Mouse (Mus musculus): ENCODE results near the gene Pcdh9.
"Not testable (repeated sequence)": the region's sequence is repeated elsewhere in the genome, so short reads cannot be mapped to it uniquely, and the experiment has no call there.

Gene Pcdh9

DNA sequence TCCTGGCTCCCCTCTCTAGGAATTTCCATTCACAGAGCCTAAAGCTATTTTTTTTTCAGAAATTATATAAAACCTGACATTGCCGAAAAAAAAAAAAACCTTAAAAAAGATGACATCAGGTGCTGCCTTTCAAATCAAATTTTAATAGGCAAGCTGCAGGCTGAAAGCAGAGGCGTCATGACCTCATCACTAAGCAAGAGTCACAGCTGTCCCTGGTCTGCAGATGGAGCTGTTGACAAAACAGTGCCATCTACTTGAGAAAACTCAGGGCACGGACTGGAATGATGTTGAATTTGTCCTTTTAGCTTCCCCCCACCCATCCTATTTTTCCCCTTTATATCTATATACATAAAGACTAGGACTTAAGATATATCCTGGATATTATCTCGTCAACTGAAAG is 509.3 kb downstream of the Pcdh9 start:
- in situ Hi-C loops (cut with MboI, MseI) = no loop called here

DNA sequence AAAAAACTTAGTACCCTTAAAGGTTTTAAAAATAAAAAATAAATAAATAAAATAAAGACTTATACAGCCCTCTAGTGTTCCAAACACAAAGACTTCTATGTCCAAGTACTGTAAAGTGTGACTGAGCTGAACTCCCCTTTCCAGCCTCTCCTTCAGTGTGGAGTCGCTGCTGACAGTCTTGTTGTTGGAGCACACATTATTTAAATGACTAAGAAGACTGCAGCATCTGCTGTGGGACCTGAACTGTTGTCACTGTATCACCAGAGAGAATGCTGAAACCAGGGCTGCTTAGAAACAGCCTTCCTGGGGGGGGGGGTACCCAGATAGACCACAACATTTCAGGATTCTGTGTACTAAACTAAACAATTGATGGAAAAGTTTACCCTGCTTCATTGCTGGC is 509.7 kb downstream of the Pcdh9 start:
- in situ Hi-C loops (cut with MboI, MseI) = no loop called here

DNA sequence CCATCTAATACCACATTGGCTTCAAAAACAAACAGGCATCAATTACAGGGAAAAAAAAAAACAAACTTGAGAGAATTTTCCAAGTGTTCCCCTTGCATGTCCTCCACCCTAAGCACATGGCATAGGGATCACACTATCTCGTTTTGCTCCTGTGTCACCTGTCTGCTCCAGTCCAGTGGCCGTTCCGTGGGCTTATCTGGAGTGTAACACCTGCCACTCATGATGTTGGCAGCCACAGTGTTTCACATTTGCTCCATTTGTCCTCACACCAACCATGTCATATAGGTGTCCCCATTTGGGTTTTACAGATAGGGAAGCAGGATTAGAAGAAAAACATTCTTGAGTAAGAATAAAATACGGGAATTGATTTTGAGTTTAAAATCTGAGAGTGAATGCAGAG is 514.3 kb downstream of the Pcdh9 start:
- in situ Hi-C loops (cut with MboI, MseI) = loop anchor here (10.0 kb wide), 1 partner anchor 521 kb away; no protein-coding TSS in a partner anchor

DNA sequence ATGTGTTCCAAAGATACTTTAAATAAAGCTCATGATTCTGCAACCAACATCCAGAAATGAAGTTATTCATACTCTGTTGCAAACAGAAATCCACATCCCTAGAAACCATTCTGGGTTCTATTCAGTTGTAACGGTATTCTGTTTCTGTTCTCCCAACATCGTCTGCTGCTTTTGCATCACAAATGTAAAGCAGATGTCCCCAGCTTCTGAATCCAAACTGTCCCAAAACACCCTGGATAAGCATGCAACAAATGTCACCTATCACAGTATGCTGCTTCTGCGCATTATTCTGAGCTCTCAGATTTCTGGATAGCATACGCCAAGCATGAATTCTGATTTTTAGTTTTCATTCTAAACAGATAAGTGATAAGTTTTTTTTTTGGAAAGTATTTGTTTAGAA is 516.3 kb downstream of the Pcdh9 start:
- in situ Hi-C loops (cut with MboI, MseI) = loop anchor here (10.0 kb wide), 1 partner anchor 519 kb away; no protein-coding TSS in a partner anchor

DNA sequence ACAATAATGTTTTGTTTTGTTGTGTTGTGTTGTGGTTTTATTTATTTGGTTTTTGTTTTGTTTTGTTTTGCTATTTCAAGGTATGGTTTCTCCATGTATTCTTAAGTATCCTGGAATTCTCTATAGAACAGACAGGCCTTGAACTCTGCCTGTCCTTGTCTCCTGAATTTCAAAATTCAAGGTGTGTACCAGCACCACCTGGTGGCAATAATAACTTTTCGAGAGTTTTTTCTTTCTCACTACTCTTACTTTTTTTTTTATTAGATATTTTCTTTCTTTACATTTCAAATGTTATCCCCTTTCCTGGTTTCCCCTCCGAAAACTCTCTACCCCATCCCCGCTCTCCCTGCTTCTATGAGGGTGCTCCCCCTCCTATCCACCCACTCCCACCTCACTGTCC is 536.3 kb downstream of the Pcdh9 start:
- in situ Hi-C loops (cut with MboI, MseI) = no loop called here

DNA sequence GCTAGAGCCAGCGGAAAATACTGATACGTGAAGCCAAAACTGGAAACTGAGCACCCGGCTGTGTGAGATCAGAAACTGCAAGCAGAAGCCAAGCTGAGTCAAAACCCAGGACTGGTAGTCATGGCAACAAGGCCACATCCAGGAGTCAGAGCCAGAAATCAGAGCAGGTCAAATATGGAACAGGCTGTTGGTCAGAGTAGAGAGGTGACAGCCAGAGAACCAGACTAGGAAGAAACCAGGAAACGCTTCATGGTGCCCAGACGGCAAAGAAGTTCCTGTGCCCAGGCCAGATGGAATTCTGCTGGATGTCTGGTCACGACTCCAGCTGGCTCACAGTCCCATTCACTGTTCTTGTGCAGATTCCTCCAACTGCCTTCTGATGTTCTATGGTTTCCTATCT is 539.6 kb downstream of the Pcdh9 start:
- in situ Hi-C loops (cut with MboI, MseI) = no loop called here

DNA sequence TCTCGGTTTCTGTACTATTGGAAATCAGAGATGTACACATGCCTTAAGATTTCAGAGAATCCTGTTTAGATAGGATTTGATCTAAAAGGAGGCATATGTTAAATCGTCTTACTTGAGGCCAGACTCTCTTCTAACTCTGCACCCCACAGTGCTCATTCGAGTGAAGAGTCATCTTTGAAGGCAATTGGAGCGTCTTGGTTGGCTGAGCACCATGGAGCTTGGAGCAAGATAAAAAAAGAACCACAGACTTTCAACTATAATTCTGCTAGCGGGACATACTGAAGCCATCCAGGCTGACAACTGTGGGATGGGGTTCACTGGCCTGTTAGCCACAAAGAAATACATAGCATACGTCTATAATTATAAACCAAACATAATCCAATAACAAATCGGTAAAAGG is 541.3 kb downstream of the Pcdh9 start:
- in situ Hi-C loops (cut with MboI, MseI) = no loop called here

DNA sequence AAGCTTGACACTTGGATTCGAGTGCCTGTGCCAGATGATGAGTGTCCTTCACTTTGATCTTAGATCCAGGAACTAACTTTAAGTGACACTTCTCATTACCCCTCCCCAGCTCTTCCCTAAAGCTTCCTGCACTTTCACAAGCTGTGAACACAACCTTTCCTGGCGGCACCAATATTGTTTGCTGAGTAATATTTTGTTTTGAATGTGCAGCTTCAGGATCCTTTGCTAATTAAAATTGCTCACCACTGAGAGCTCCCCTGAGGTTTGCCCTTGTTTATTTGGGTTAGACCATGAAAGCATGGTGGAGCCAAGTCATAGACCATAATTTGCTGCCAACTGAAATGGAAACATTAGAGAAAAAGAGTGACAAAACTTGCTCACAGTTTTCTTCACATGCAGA is 543.4 kb downstream of the Pcdh9 start:
- in situ Hi-C loops (cut with MboI, MseI) = no loop called here

DNA sequence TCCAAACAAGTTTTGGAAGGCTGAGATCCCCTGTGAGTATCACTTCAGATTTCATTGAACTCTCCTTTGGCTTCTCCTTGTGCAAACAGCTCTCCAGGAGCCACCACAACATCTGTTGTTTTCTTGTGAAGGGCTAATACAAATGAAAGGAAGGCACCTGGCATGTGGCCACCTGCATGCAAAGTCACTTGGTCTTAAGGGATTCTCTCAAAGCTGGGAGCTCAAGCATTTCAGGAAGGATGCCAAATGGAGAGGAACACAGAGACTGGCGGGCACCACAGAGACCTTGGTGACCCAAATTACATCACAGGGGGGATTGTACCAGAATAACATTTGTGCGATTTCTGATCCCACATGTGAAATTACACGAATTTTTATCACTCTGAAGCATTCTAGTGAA is 547.7 kb downstream of the Pcdh9 start:
- in situ Hi-C loops (cut with MboI, MseI) = no loop called here

DNA sequence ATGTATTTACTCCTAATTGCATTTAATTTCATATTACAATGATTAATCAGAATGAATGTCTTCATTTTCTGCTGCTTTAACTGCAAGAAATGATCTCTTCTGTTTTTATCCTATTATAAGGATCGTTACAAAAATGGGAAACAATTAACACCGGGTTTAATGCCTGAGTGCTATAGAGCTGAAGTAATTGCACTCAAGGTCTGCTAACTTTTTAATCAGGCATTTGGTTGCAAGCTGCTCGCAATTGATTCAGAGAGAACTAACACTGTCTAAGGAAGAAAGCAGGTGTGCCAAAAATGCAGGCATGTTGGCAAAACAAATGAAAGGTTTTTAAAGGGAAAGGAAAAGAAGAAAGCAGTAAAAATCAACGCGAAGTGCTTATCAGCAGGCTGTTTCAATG is 549.1 kb downstream of the Pcdh9 start:
- in situ Hi-C loops (cut with MboI, MseI) = no loop called here

DNA sequence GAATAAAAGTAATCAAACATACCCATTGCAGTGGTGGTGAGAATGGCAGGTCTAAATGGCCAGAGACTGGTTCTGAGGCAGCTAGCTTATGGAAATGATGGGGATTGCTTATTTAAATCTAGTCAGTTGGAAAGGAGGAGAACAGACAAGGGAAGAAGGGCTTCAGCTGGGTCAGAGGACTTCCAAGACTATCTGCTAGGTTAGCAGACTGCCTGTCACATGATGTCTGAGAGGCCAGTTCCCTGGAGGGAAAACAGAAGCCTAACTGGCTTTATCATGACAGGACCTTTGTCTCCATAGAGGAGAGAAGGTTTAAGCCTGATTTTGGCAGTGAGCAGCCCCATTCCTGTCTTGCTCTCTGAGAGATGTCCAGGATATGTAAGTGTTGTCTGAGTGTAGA is 561.2 kb downstream of the Pcdh9 start:
- in situ Hi-C loops (cut with MboI, MseI) = no loop called here

DNA sequence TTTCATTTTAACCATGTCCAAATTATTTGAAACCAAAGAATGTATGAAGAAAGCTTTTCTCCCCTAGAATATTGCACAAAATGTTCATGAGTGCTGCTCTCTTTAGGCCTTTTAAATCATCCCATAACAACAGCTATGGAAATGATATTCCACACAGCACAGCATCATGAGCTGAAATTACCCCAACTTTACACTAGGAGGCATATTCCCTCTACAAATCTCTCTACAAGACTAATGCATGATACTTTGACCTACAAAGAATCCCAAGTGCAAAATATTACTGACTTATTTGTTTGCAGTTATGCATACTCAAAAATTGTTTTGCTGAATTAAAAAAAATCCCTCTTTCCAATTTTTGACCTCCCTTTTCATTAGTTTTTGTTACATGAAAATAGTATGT is 573.1 kb downstream of the Pcdh9 start:
- in situ Hi-C loops (cut with MboI, MseI) = no loop called here

DNA sequence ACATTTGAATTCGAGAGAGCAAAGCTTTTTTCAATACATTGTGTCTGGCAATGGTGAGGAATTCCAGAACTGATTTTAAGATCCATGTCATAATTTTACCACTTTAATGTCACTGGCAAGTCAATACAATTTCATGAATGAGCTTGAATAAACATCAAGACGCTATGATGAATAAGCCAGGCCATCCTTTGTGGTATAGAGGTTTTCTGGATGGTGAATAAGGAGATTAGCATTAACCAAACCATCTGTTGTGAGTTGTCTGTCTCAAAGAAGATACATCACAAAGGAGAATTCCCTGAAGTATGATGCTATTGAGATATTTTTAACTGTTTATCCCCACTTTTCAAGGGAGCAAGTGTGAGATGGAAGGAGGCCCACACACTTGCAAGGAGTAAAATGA is 602.1 kb downstream of the Pcdh9 start:
- in situ Hi-C loops (cut with MboI, MseI) = no loop called here

DNA sequence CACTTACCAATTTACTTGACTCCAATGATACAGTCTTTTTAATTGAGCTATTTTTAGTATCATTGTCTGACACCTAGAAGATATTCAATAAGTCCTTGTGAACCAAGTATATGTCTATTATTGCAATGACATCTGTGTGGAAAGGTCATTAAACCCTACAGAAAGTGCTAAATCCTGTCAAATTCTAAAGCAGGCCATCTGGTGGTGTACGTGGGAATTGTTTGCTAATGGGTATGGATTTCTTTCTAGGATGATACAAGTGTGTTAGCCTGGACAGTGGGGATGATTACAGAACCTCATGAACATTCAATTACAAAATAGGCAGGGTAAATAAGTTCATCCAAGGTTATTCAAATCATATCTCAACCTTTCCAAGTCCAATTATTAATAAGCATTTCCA is 602.8 kb downstream of the Pcdh9 start:
- in situ Hi-C loops (cut with MboI, MseI) = no loop called here

DNA sequence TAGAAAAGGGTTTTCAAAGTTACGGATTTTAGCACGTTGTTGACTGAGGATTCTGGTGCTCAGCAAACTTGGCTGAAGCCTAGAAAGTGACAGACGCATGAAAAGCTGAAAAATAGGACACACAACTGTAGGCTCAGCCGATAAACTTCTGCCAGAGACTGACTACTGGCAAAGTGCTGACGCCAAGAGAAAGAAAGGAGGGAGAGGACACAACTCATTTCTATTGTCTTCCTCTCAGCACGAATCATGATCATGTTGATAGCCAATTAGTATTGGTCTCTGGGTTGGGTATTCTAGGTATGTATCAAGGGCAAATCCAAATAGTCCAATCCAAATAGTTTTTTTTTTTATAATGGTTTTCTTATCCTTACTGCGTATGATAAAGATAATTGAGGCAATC is 605.3 kb downstream of the Pcdh9 start:
- in situ Hi-C loops (cut with MboI, MseI) = no loop called here

DNA sequence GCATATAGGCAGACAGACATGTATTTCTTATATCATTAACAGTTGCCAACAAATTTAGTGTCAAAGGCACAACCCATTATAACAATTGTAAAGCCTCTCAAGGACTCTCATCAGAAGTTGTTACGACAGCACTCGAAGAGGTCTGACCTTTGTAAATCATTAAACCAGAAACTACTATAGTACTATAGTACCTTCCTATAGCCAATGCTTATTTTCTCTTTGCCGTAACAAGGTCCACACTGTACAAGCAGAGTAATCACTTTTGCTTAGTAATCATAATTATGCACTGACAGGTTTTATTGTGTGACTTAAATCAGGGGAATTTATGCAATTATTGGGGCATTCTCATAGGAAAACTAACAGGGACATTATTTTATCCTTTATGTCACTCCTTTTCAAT is 606.5 kb downstream of the Pcdh9 start:
- in situ Hi-C loops (cut with MboI, MseI) = no loop called here

DNA sequence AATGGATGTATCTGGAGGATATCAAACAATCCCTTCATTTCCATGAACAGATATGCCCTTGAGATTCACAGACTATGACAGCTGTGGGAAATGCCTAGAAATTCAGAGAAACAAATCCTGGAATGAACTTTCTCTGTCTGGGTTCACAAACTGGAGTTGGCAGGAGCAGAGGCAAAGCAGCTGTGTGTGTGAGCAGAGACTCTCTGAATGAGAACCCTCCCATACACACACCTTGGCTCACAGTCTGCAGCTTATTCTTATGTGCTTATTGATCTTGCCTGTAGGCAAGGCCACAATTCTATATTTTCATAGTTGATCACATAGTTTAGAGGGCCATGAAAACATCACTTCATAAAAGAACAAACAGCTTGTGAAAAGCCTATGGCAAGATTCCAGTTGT is 614.8 kb downstream of the Pcdh9 start:
- in situ Hi-C loops (cut with MboI, MseI) = no loop called here

DNA sequence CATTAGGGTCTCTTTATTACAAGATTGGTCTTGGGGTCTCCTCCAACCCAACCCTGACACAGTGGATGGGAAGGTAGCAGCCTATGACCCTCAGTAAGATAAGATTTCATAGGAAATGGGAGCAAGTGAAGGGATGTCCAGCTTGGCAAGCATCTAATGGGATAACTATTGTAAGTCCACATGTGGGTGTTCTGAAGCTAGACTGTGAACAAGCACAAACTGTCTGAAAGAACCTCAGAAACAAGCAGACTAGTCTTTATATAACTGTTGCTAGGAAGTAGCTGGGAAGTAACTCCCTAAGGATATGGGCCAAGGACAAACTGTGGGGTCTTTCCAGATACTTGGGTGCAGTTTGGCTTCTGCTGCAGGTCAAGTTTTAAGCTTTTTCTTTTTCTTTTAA is 615.7 kb downstream of the Pcdh9 start:
- in situ Hi-C loops (cut with MboI, MseI) = no loop called here

DNA sequence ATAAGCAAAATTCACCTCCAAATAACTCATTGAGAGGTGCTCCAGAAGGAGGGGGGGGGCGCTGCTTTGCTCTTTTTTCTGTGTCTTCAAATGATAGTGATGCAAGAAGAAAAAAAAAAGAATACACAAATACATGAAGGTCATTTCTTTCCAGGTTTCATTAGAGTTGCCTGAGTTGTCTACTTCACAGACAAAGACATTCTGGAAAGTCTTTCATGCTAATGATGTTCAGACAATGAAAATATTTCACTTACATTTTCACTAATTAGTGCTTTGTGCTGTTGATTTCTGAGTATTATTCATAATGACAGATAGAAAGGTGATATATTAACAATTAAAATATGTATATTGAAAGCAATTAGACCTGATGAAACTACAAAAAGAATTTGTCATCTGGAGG is 637.1 kb downstream of the Pcdh9 start:
- in situ Hi-C loops (cut with MboI, MseI) = no loop called here

DNA sequence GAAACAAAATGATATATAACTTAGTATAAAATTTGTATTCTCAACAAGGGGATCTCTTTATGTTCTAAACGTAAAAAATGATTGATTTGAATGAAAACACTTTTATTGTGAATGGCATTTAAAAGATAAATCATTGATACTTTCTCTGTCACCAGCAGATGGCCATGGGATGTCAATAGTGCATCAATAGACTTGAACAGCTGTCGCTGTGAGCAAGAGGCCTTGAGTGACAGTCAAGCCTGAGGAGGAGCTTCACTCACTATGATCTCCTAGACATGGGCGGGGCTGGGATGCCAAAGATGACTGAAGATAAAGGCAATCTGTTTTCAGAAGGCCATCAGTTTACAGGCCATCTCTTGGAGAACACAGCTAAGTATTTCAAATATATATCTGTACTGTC is 650.2 kb downstream of the Pcdh9 start:
- in situ Hi-C loops (cut with MboI, MseI) = no loop called here

DNA sequence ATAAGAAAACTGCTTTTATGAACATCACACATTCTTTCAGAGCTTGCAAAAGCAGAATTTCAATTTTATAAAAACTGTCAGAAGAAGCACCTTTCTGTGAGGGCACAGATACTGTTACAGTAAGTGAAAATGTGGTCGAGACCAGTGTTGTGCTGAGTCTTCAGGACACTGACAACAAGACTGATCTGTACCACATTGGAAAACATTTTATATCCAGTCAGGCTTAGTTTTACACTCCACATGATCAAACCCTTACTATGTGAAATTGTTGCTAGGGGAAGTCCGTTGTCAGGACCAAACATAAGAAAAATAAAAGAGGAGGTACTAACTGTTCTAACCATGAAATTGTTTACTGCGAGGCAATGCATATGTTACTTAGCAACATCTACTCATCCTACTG is 656.1 kb downstream of the Pcdh9 start:
- in situ Hi-C loops (cut with MboI, MseI) = no loop called here

DNA sequence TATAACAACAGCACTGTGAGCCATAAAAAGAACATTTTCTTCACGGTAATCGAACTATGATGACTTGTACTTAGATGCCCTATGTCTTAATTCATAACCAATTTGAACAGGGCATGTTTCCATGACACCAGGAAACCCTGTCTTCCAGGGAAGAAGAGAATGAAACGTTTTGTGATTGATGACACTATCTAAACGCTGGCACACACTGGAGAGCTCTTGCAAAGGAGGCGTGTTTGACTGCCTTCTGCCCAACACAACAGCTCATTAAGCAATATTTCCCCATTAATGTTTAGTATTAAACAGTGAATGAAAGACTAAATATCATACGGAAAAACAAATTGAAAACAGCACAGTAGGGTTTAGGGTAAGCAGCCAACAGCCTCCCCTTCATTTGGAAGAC is 656.9 kb downstream of the Pcdh9 start:
- in situ Hi-C loops (cut with MboI, MseI) = no loop called here

DNA sequence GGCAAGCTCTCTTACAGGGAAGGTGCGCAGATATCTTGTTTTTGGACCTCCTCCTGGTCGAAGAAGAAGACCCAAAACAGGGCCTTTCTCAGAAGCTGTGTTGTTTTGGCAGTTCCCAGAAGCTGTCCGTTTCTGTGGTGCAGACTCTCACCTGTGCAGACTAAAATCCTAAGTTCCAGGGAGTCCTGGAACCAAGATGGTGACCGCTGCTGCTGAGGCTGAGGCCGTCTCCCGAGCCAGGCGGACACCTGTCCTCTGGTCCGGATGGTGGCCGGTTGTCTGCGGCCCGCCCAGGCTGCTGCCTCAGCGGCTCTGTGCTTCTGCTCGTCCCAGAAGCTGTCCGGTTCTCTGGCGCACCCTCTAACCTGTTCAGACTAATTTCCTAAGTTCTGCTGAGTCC is 675.6 kb downstream of the Pcdh9 start:
- in situ Hi-C loops (cut with MboI, MseI) = not testable (repeated sequence)

DNA sequence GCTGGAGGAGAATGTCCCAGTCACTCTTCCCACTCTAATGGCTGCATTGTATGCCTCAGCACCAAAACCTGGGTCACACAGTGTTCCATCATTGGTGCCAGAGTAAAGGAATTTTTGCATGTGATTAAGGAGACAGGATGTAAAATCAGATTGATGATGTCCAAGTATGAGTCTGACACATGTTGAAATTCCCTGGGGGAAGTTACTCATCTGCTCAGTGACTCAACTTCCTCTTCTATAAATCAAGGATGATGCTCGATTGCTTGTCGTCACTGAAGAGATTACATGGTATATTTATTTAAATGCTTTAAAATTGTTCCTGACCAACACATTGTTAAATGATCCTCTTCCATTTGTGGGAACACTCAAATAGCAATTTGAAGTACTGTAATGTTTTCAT is 690.7 kb downstream of the Pcdh9 start:
- in situ Hi-C loops (cut with MboI, MseI) = no loop called here

Measured in T-helper 1 cell (primary cell).